Mouse (Mus musculus) CD4-positive, CD25-positive, alpha-beta regulatory T cell, adult 2 months (primary cell): ENCODE measurements at regions not wholly inside any gene's neighbourhood (a gene's known extent, or its start where the extent isn't known, plus 50 kb on each side); places are given as distances from the start of the nearest gene placed in this dataset.

Source experiments
- DNase-seq: peaks from one replicate; pipeline ENCODE4 v3.0.0-alpha.2; 2012; ENCODE audit warnings: low read depth, low spot score

DNA sequence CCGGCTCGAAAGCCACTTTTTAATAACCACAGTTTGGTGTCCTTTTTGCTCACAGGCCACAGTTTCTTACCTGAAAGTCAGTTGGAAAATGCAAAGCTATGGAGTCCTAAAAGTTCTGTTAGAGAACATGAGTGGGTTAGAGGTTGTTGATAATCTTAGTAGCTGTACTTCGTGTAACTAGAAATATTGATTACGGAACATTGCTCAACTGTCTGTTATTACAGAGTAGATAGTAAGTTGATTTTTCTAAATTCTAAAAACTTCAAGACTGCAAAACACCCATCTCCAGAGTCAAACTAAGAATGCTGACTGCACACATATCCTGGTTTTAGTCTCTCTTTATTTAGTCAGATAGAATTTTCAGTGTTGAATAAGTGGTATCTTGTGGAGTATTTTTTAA lies 111.0 kb downstream of the Slc38a4 start:
- DNase-seq = no peak

DNA sequence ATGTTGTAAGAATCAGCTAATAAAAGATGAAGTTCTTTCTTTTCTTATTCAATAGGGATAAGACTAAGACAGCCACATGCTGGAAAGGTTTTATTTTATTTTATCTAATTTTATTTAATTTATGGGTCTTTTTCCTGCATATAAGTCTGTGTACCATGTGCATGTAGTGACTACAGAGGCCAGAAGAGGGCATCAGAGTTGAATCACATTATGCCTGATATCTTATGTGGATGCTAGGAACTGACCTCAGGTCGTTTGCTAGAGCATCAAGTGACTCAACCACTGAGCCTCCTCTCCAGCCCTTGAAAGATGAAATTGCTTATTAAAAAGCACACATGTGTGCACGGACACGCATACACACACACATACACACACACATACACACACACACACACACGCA lies 113.1 kb downstream of the Slc38a4 start:
- DNase-seq = no peak

DNA sequence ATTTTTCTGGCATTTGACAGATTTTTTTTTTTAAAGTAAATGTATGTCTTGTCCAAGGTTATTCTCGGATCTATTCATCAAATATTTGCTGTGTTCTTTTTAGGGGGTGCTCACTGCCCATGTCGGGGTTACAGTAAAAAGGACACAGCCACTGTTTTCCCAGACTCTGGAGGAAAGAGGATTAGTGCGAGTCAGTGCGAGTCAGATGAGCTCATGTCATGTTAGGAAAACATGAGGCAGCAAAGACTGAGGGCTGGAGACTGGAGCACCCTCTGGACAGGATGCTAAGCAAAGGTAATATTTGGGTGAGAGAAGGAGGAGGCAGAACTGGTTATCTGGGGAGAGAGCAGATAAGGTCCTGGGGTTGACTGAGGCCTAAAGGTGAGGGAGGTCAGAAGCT lies 117.3 kb downstream of the Slc38a4 start:
- no peak for DNase-seq

DNA sequence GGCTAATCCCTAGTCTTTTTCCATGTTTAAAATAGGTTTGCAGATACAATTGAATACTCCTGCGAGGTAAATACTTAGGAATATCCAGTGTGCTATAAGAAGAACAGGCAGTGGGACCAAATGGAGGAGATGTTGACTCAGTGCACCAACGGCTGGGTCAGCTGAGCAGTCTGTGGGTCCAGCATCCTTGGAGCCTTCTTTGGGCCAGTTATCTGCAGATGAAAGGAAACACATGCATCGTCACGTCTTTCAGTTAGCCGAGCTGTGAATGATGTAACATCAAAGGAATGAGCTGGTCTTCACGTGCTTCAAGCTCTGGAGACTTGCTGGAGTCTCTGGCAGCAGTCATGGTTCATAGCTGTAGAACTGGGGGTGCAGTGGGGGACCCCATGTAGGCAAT lies 118.1 kb downstream of the Slc38a4 start:
- no peak for DNase-seq

DNA sequence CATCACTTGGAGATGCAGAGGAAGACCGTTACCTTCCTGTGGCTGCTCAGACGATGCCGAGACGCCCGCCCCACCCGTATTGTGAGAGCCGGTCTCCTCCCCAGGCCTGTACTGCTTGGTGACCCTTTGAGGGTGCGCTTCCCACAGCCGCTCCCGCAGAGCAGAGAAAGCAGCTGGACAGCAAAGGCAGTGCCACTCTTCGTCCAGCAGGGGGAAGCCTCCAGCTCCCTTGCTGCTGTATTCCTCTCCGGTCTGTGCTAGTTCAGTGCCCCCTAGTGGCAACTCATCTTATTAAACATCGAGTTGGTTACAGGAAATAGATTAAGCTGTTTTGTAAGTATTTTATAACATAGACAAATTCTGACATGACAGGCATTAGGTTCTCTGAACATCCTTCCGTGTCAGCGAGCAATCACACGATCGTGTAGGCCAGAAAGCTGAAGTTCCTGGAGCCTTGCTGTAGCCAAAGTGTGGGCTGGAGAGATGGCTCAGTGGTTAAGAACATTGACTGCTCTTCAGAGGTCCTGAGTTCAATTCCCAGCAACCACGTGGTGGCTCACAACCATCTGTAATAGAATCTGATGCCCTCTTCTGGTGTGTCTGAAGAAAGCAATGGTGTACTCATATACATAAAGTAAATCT lies 118.9 kb downstream of the Slc38a4 start:
- DNase-seq = peak; percentile 94

DNA sequence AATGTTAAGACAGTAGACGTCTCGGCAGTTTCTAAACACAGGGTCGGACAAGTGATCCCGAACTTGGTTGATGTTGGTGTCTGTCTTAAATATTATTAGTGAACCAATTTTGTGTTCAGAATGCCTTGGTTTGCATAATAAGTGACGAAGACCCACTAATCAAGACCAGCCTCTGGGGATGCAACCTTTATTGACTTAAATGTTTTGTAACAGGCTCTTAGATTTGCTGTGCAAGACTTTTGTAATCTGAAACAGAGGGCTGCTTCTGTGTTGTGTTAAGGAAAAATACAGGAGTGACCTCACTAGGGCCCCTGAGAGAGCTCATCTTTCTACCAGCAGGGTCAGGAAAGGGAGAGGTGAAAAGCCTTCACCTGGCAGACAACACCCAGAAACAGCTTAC lies 119.5 kb downstream of the Slc38a4 start:
- no peak for DNase-seq

DNA sequence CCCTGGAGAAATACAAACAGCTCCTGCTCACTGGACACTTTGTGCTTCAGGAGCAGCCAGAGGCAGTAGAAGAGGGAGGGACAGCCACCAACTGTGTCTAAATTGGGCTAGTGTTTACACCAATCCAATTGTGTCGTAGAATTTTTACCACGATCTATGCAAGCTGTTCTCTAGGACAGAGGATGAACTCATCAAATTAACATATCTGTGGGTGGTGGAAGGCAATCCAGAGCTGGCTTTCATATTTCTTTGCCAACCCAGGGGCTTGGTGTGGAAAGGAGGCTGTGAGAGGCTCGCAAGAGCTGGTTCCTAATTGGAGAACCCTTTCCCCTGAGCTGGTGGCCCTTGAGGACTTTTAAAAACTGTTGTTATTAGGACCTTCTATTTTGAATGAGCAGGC lies 122.3 kb downstream of the Slc38a4 start:
- DNase-seq = no peak

DNA sequence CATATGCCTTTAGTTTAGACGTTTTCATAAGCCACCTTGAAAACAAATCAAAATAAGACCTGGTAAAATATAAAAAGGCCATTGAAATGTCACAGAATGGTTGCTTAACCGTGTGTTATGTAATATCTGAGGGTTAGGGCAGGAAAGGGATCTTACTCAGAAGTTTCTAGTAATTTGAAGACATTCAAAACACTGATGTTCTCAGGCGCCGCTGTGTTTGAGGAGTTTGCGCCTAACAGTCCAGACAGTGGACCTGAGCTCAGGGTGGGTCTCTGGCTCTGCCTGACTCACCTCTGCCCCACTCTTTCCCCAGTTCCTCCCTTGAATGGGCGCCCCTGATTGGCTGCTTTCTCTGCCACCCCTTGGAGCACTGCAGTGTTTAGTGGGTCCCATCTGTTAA lies 125.2 kb downstream of the Slc38a4 start:
- no peak for DNase-seq

DNA sequence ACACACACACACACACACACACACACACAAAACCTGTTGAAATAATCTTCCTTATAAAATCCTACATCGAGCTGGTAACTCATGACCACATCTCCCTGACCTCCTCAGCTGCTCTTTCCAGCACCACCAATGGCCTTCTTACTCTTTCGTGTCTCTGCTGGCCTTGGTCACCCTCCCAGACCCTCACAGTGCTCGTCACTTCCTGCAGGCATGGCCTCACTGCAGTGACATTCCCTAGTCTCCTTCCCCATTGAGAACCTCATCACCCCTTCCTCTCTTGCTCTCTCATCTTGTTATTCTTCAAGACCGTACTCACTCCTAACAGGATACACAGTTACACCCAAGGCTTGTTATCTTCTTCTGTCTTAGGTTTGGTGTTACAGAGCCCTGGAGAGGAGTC lies 126.0 kb downstream of the Slc38a4 start:
- DNase-seq = no peak

DNA sequence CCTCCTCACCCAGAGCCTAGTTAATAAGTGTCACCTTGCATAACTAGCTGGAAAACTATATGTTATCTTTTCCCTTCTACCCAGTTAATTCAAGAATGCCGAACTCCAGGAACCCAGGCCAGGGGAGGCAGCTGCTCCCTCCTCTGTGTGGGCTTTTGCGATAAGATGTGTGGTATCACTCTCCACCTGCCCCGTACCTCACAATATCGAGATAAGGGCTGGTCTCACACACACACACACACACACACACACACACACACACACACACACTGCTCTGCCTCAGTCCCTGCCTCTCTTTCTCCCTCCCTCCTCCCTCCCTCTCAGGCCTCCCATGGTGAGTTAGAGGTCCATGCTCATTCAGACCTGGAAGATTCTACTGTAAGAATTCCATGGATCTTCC lies 127.1 kb downstream of the Slc38a4 start:
- no peak for DNase-seq

DNA sequence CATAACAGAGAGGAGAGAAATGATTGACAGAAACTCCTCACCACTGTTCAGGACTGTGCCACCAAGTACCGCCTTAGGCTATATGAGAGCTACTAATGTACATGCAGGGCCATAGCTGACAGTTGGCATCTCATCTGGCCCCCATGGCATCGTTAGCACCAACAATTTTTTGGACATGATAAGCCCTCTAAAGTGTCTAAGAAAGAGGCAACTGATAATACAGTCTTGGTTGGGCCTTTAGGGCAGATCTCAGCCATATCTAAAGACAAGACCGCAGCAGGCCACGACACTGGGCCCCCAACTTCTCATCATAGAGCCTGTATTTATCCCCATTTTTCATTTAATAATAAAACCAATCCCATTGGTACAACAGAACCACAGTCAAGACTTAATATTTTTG lies 128.1 kb downstream of the Slc38a4 start:
- DNase-seq = no peak

DNA sequence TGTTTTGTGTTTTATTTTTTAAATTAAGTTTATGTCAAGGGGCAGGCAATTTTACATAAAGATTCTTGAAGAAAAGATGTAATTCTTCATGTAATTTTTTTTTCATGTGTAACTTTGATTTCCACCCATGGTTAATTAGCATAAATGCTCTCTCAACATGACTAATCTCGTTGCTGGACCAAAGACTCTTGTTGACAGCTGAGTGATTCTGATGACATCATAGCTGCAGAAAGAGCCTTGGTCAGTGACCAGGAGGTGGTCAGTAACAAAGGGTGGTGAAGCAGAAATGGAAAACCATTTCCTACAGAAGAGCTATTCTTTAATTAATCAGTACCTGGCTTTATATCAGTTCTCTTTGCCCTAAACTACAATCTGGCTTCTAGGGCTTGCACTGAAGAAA lies 129.1 kb downstream of the Slc38a4 start:
- DNase-seq = no peak

DNA sequence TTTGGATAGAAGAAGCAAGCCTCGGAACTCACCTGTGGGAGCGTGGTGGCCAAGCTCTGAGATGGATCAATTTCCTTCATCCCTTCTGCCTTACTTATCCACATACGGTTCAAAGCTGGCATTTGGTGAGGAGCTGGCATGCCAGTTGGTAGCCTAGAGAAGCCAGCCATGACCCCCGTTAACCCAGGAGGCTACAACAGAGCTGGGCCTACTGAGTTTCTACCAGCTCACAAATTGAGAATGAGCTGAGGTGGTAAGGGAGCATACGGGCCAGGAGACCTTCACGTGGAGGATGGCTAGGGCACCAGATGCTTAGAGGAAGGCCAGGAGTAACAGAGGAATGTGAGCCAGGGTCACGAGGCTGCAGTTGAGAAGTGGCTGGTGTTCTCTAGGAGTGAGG lies 139.2 kb downstream of the Slc38a4 start:
- no peak for DNase-seq

DNA sequence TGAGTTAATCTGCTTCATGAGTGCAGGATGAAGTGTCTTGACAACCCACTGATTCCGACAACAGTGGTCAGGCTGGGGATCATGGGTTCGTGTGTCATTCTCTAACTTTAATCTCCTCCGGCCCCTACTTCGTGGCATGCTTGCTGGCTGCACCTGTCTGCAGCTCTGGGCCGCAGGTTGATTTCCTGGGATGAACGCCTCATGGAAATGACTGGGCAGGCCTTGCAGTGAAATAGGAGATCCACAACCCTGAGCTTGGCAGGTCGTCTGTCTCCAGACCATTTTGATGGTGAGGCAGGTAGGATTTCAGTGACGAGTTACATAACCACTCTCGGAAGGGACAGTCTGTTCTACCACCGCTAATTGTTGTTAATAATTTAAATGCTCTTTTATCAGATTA lies 140.2 kb downstream of the Slc38a4 start:
- no peak for DNase-seq

DNA sequence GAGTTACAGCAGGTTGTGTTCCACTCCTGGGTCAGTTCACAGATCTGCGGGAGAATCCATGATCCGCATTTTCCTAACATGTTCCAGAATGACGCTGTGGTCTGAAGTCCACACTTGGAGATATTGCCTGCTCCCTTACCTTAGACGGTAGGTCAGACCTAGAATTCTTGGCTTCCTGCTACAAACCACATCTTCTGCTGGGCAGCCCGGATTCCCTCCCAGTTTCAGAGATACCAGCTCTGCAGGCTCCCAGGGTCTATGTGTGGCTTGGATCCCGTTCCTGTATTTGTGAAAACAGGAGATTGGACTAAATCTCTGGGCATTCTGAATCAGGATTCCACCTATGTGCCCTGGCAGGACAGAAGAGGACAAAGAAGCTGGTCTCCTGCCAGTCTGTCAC lies 140.8 kb downstream of the Slc38a4 start:
- DNase-seq = no peak

DNA sequence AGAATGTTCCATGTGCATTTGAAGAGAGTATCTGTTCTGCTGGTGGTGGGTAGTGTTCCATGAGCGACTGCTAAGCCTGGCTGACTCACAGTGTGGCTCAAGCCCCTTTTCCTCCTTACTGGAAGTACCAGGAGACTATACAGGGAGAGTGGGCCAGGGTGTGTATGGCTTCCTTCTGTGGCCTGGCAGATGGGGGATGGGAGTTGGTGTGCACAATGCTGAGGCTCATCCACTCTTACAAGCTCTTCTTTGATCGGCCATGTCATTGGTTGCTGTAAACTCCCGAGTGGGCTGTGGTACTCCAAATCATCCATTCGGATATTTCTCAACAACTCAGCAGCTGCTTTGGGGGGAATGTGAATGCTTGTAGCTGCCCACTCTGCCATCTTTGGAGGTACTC lies 150.2 kb downstream of the Slc38a4 start:
- DNase-seq = no peak

DNA sequence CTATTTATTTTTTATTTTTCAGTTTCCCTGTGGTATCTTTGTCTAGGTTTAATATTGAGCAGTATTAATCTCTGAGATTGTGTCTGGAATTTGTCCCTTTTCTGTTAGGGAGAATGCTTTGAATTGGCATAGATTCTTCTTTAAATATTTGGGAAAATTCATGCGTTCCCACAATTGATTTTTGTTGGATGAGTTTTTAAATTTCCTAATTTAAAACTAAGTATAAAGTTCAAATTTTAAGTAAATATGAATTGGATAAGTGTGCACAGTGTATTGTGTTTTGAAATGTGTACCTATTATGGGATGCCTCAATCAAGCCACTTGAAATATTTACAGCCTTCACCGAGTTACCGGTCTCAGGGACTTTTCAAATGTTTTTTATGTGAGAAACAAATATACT lies 152.3 kb downstream of the Slc38a4 start:
- no peak for DNase-seq

DNA sequence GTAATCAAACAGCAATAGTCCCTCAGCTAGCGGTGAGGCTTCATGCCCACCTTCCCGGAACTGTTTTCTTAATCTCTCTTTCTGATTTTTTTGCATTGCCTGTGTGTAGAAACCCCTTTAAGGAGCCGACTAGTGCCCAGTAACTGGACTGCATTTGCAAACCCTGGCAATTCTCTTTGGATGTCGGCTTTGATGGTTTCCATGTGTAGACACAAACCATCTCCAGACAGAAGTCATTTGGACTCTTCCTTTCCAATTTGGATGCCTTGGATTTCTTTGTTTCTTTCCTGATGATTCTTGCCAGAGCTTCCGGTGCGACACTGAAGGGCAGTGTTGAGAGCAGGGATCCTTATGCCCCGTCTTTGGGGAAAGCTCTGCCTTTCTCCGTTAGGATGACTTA lies 153.0 kb downstream of the Slc38a4 start:
- no peak for DNase-seq

DNA sequence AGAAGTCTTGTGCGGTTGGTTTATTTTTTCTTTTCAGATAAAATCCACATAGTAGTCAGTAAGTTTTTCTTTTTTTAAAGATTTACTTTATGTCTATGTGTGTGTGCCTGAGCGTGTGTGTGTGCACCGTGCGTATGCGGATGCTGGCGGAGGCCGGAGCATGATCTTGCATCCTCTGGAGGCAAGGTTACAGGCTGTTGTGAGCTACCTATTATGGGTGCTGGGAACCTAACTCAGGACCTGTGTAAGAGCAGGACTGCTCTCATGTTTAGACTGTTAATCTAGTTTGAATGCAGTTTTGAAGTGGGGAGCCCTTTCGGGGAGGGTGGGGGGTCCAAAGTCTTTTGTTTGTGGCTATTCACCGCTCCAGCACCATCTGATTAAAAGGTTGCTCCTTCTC lies 154.1 kb downstream of the Slc38a4 start:
- DNase-seq = no peak

DNA sequence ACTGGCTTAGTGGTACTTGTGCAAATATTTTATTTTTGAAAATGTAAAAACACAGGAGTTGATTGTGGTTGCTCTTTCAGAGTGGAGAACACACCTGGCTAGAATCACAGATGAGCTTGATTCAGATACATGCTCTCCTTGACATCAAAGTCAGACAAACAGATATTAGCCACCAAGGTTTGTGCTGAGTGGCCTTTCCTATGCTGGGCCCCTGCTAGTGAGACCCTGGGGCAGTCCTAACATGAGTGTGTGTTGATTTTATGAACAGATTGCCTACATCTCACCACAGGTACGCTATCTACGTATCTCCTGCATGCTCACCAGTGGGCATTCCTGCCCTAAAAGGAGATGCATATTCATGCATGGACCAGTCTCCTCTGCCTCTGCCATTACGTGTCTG lies 157.5 kb downstream of the Slc38a4 start:
- DNase-seq = no peak

DNA sequence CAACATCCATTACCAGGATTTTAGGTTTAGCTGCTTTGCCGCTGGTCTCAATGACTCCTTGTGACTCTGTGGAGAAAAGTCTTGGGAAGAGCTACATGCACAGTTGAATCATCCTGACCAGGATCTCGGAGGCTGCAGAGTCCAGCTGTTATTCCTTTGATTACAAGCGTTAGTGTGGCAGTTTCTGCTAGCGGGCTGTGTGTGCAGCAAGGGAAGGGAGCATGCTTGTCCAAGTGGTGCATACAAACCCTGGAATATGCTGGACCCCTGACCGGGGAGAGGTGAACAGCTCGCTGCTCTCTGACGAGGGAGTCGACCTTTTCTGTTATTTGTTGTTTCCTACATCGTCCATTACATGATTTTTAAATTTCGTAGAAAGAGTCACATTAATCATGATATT lies 170.9 kb downstream of the Slc38a4 start:
- no peak for DNase-seq

DNA sequence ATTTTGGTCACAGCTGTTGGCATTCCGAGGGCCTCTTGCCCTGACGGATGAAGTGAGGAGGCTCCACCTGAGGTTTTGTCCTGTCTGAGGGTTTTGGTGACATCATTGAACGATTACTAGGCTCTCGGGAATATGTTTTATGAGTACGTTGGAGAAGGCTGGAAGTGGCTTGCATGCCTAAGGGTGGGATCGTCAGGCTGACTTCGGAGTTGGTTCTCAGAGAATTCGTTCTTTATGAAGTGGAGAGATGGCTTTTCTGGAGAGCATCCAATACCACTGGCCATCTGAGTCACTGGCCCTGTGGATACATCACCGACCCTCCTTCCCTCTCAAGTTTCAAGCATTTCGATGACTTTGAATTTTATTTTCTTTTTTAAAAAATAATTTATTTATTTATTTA lies 172.0 kb downstream of the Slc38a4 start:
- no peak for DNase-seq

DNA sequence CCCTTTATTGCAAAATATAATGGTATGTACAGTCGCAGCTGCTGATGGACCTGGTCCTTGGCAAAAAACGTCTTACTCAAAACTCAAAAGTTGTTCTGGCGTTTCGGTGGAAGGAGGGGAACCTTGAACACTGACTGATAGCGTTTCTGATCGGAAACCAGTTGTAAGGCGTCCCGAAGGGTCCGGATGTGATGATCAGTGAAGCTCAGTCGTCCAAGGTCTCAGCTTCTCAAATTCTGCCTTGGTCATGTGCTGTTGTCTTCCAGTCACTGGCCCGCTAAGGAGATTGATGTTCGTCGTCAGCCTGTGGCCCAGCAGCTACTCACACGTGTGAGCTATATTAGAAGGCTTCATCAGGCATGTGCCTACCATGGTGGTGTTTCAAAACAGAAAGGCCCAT lies 173.5 kb downstream of the Slc38a4 start:
- no peak for DNase-seq

DNA sequence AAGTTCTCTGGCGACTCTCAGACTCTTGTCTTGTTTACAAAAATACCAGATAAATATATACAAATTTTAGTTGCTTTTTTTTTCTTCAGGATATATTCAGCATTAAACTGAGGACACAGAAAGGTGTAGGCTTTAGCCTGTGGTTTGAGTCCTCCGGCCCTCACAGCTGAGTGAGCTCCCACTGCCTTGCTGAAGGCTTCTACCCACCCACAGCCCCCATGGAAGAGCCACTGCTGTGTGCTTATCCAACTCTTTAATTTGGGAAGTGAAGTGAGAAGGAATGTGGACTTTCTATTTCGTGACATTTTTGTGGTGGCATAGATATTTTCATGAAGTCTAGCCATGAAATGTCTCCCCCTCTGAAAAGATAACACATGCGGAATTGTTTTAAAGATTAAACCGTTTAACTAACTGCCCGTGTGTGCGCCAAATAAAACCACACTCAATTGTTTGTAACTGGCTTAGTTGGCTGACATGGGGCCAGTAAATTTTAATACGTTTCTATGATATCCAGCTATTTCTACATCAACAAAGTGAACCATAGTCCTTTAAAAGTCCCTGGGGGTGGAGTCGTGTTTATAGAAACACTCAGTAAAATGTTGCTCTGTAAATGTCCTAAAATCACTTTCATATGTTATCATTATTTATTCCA lies 174.1 kb downstream of the Slc38a4 start:
- no peak for DNase-seq
